Mouse (Mus musculus): Measurements from ENCODE around the gene Cyp4f39. TPM values are rescaled to one million over a fixed set of nuclear protein-coding genes. Genes with fewer than 3 reads are reported as not detected.

Cyp4f39 gene
- polyA plus RNA-seq, 1 experiment from 2014 or later: 0.28 TPM

- H3K27ac ChIP-seq (ENCODE audit: low read length): no peak overlapping the region
- H3K36me3 ChIP-seq (ENCODE audit: control insufficient read depth, insufficient read depth): no peaks in the 10 kb centered on the region
- ATAC-seq: no peak
- H3K4me1 ChIP-seq (replicated peaks; ENCODE audit: control insufficient read depth, insufficient read depth, low read length): no peaks in the 10 kb centered on the region
- no peak overlapping the region for H3K9ac ChIP-seq (replicated peaks; ENCODE audit: low read depth, low read length)
- H3K4me2 ChIP-seq (ENCODE audit: low read length): no peak overlapping the region
- no peaks in the 10 kb centered on the region for H3K9me3 ChIP-seq (ENCODE audit: control insufficient read depth, low read length)
- H3K4me3 ChIP-seq (replicated peaks; ENCODE audit: low read length): no peak overlapping the region
- H3K27me3 ChIP-seq (replicated peaks; ENCODE audit: control insufficient read depth, insufficient read depth, low read length): no peaks in the 10 kb centered on the region
These were observed 25.9 kb upstream of the Cyp4f39 start for GRCm38 (mm10) chr17:32426610-32427009.

GRCm38 (mm10) chr17:32431972-32432371, 20.6 kb upstream of the Cyp4f39 start:
- Histone ChIP-seq H3K4me1 (replicated peaks; ENCODE audit: control insufficient read depth, insufficient read depth, low read length) (no peaks in the 10 kb centered on the region), H3K27me3 (replicated peaks; ENCODE audit: control insufficient read depth, insufficient read depth, low read length) (no peaks in the 10 kb centered on the region), H3K4me2 (ENCODE audit: low read length) (no peak overlapping the region), H3K4me3 (replicated peaks; ENCODE audit: low read length) (no peak overlapping the region), H3K27ac (ENCODE audit: low read length) (no peak overlapping the region), H3K36me3 (ENCODE audit: control insufficient read depth, insufficient read depth) (no peaks in the 10 kb centered on the region), H3K9ac (replicated peaks; ENCODE audit: low read depth, low read length) (no peak overlapping the region), H3K9me3 (ENCODE audit: control insufficient read depth, low read length) (no peaks in the 10 kb centered on the region)
- WGBS: 70% methylated on average over 3 of the region's 3 CpGs
- ATAC-seq: no peak

DNA sequence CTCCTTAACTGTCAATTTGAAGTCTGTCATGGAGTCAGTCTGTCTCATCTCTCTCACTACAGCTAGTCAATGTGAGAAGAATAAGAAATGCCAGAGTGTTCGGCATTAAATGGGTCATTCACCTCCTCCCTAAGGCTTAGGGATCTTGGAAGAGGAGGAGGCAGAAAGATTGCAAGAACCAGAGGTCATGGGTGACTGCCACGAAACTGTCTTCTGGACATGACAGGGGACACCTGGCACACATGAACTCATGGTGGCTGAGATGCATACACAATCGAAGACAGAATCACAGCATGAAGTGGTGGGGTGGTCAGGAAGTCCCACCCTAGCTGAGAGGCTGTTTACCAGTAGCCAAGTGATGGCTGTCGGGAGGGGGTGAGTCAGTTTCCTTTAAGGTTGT, 18.2 kb upstream of the Cyp4f39 start:
- ATAC-seq: no peak
- H3K27me3 ChIP-seq (replicated peaks; ENCODE audit: control insufficient read depth, insufficient read depth, low read length): no peaks in the 10 kb centered on the region
- H3K9ac ChIP-seq (replicated peaks; ENCODE audit: low read depth, low read length): no peak overlapping the region
- WGBS: 77% methylated on average over 4 of the region's 4 CpGs
- no peaks in the 10 kb centered on the region for H3K9me3 ChIP-seq (ENCODE audit: control insufficient read depth, low read length)
- no peaks in the 10 kb centered on the region for H3K36me3 ChIP-seq (ENCODE audit: control insufficient read depth, insufficient read depth)
- no peaks in the 10 kb centered on the region for H3K4me1 ChIP-seq (replicated peaks; ENCODE audit: control insufficient read depth, insufficient read depth, low read length)
- H3K27ac ChIP-seq (ENCODE audit: low read length): no peak overlapping the region
- H3K4me3 ChIP-seq (replicated peaks; ENCODE audit: low read length): no peak overlapping the region
- no peak overlapping the region for H3K4me2 ChIP-seq (ENCODE audit: low read length)

DNA sequence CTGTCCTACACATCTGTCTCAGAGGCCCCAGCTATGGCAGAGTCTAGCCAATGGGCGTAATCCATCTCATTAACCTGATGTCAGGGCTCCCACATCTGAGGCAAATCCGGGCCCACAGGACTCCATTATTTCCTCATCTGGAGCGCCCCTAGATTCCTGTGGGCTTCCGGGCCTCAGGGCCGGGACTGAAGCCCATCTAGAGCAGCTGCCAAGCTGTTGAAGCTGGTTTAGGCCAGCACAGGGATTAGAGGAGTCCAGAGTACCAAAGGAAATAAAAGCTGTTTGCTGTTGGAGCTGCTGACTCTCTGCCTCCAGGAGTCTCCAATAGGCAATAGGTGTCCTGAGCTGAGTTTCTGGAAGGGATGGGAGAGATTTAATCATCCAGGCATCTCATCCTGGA, 17.4 kb upstream of the Cyp4f39 start:
- no peaks in the 10 kb centered on the region for H3K36me3 ChIP-seq (ENCODE audit: control insufficient read depth, insufficient read depth)
- no peak overlapping the region for H3K4me2 ChIP-seq (ENCODE audit: low read length)
- H3K4me1 ChIP-seq (replicated peaks; ENCODE audit: control insufficient read depth, insufficient read depth, low read length): no peaks in the 10 kb centered on the region

GRCm38 (mm10) chr17:32437106-32437505, 15.4 kb upstream of the Cyp4f39 start:
- no peaks in the 10 kb centered on the region for H3K4me1 ChIP-seq (replicated peaks; ENCODE audit: control insufficient read depth, insufficient read depth, low read length)
- H3K27me3 ChIP-seq (replicated peaks; ENCODE audit: control insufficient read depth, insufficient read depth, low read length): no peaks in the 10 kb centered on the region
- H3K4me3 ChIP-seq (replicated peaks; ENCODE audit: low read length): no peak overlapping the region
- 94% methylated on average over 4 of the region's 4 CpGs for WGBS
- H3K36me3 ChIP-seq (ENCODE audit: control insufficient read depth, insufficient read depth): no peaks in the 10 kb centered on the region
- no peak overlapping the region for H3K4me2 ChIP-seq (ENCODE audit: low read length)
- H3K27ac ChIP-seq (ENCODE audit: low read length): no peak overlapping the region
- H3K9me3 ChIP-seq (ENCODE audit: control insufficient read depth, low read length): no peaks in the 10 kb centered on the region
- no peak for ATAC-seq
- no peak overlapping the region for H3K9ac ChIP-seq (replicated peaks; ENCODE audit: low read depth, low read length)

More for the DNA sequence above, 17.4 kb upstream of the Cyp4f39 start:
- no peaks in the 10 kb centered on the region for H3K9me3 ChIP-seq (ENCODE audit: control insufficient read depth, low read length)
- H3K27ac ChIP-seq (ENCODE audit: low read length): no peak overlapping the region
- H3K4me3 ChIP-seq (replicated peaks; ENCODE audit: low read length): no peak overlapping the region
- no peak overlapping the region for H3K9ac ChIP-seq (replicated peaks; ENCODE audit: low read depth, low read length)
- no peaks in the 10 kb centered on the region for H3K27me3 ChIP-seq (replicated peaks; ENCODE audit: control insufficient read depth, insufficient read depth, low read length)
- ATAC-seq: no peak
- 61% methylated on average over 5 of the region's 5 CpGs for WGBS

GRCm38 (mm10) chr17:32443245-32443644, 9.3 kb upstream of the Cyp4f39 start:
- Histone ChIP-seq H3K27me3 (replicated peaks; ENCODE audit: control insufficient read depth, insufficient read depth, low read length) (no peaks in the 10 kb centered on the region), H3K27ac (ENCODE audit: low read length) (no peak overlapping the region), H3K4me1 (replicated peaks; ENCODE audit: control insufficient read depth, insufficient read depth, low read length) (no peaks in the 10 kb centered on the region), H3K4me2 (ENCODE audit: low read length) (no peak overlapping the region), H3K36me3 (ENCODE audit: control insufficient read depth, insufficient read depth) (no peaks in the 10 kb centered on the region), H3K9me3 (ENCODE audit: control insufficient read depth, low read length) (no peaks in the 10 kb centered on the region), H3K4me3 (replicated peaks; ENCODE audit: low read length) (no peak overlapping the region), H3K9ac (replicated peaks; ENCODE audit: low read depth, low read length) (no peak overlapping the region)
- 78% methylated on average over 6 of the region's 6 CpGs for WGBS
- no peak for ATAC-seq

DNA sequence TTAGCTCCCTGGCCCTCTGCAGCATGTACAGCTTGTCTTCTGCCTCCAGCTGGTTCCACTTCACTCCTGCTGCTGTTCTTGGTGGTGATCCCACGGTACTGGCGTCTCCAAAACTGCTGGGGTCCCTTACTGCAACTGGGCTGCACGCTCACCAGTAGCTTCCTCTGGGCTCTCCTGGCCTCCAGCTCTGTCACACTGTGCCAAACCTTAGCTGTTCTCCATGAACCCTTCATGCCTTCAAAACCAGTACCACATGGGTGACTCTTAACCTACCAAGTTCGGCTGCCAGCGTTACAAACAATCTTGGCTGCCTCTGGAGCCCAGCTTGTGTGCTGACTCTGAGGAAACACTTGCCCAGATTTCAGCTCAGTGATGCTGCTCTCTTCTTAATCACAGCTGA, 7.5 kb upstream of the Cyp4f39 start:
- no peak overlapping the region for H3K27ac ChIP-seq (ENCODE audit: low read length)

GRCm38 (mm10) chr17:32447195-32447594, 5.3 kb upstream of the Cyp4f39 start:
- no peaks in the 10 kb centered on the region for H3K27me3 ChIP-seq (replicated peaks; ENCODE audit: control insufficient read depth, insufficient read depth, low read length)
- no peak for ATAC-seq
- H3K9me3 ChIP-seq (ENCODE audit: control insufficient read depth, low read length): no peaks in the 10 kb centered on the region
- H3K4me1 ChIP-seq (replicated peaks; ENCODE audit: control insufficient read depth, insufficient read depth, low read length): no peaks in the 10 kb centered on the region
- H3K27ac ChIP-seq (ENCODE audit: low read length): no peak overlapping the region
- no peaks in the 10 kb centered on the region for H3K36me3 ChIP-seq (ENCODE audit: control insufficient read depth, insufficient read depth)
- no peak overlapping the region for H3K4me3 ChIP-seq (replicated peaks; ENCODE audit: low read length)
- H3K9ac ChIP-seq (replicated peaks; ENCODE audit: low read depth, low read length): no peak overlapping the region
- H3K4me2 ChIP-seq (ENCODE audit: low read length): no peak overlapping the region

More for the DNA sequence above, 7.5 kb upstream of the Cyp4f39 start:
- Histone ChIP-seq H3K4me3 (replicated peaks; ENCODE audit: low read length) (no peak overlapping the region), H3K4me1 (replicated peaks; ENCODE audit: control insufficient read depth, insufficient read depth, low read length) (no peaks in the 10 kb centered on the region), H3K36me3 (ENCODE audit: control insufficient read depth, insufficient read depth) (no peaks in the 10 kb centered on the region), H3K9ac (replicated peaks; ENCODE audit: low read depth, low read length) (no peak overlapping the region), H3K9me3 (ENCODE audit: control insufficient read depth, low read length) (no peaks in the 10 kb centered on the region), H3K27me3 (replicated peaks; ENCODE audit: control insufficient read depth, insufficient read depth, low read length) (no peaks in the 10 kb centered on the region), H3K4me2 (ENCODE audit: low read length) (no peak overlapping the region)
- 83% methylated on average over 5 of the region's 5 CpGs for WGBS
- ATAC-seq: no peak

GRCm38 (mm10) chr17:32449042-32449441, 3.5 kb upstream of the Cyp4f39 start:
- H3K9me3 ChIP-seq (ENCODE audit: control insufficient read depth, low read length): no peaks in the 10 kb centered on the region
- H3K4me1 ChIP-seq (replicated peaks; ENCODE audit: control insufficient read depth, insufficient read depth, low read length): peaks cover 6% of the 10 kb centered on the region; the same call in 1 of the 2 replicates
- ATAC-seq: no peak
- H3K27me3 ChIP-seq (replicated peaks; ENCODE audit: control insufficient read depth, insufficient read depth, low read length): peaks cover 9% of the 10 kb centered on the region
- H3K9ac ChIP-seq (replicated peaks; ENCODE audit: low read depth, low read length): no peak overlapping the region
- no peak overlapping the region for H3K27ac ChIP-seq (ENCODE audit: low read length)
- no peak overlapping the region for H3K4me2 ChIP-seq (ENCODE audit: low read length)
- H3K4me3 ChIP-seq (replicated peaks; ENCODE audit: low read length): no peak overlapping the region
- H3K36me3 ChIP-seq (ENCODE audit: control insufficient read depth, insufficient read depth): no peaks in the 10 kb centered on the region
- WGBS: 93% methylated on average over 1 of the region's 1 CpGs

DNA sequence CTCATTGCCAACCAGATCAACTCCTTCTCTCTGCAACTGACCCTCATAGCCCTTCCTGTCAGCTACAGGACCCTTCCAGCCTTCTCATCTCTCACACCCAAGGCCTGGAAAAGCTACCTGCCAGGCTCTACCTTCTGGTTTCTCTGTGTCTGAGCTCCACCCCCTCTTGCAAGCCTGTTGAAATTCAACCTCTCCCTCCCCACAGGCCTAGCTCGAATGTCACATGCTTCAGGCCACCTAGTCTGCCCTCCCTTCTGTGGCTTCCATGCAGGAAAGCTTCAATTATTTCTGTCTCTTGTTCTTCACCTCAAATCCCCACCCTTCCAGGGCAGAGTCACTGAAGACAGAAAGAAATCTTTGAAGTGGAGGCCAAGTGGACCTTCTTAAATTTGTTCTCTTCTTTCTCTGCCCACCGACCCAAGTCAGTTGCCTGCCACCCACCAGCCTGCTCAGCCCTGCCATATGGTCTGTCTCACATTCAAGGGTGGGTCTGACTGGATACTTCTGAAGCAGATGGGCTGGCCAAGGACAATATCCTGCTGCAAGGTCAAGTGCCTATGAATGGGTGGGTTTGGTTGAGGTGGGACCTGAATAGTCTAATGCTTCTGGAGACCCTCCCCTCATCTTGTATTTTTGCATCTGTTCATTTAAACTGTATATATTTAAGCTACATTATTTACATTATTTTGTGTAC, 1.5 kb upstream of the Cyp4f39 start:
- Histone ChIP-seq H3K9ac (replicated peaks; ENCODE audit: low read depth, low read length) (no peak overlapping the region), H3K27me3 (replicated peaks; ENCODE audit: control insufficient read depth, insufficient read depth, low read length) (peaks cover 10% of the 10 kb centered on the region), H3K4me2 (ENCODE audit: low read length) (no peak overlapping the region), H3K4me3 (replicated peaks; ENCODE audit: low read length) (no peak overlapping the region), H3K4me1 (replicated peaks; ENCODE audit: control insufficient read depth, insufficient read depth, low read length) (peaks cover 6% of the 10 kb centered on the region; the same call in 1 of the 2 replicates), H3K36me3 (ENCODE audit: control insufficient read depth, insufficient read depth) (no peaks in the 10 kb centered on the region), H3K9me3 (ENCODE audit: control insufficient read depth, low read length) (no peaks in the 10 kb centered on the region), H3K27ac (ENCODE audit: low read length) (no peak overlapping the region)
- 66% methylated on average over 2 of the region's 2 CpGs for WGBS
- no peak for ATAC-seq

Data from forebrain, embryonic 16.5 days (tissue).